ENCODE assay signal across 28 mouse cellular contexts in genomic region chr16:41929546-41929945, GRCm38 (mm10).
DNase-seq lines count a peak whose midpoint lies in the region; ATAC-seq and TF ChIP-seq lines count a peak whose summit lies in the region.
"Had no signal": no experiment of that assay in that cellular context is flagged by ENCODE, and none has a peak within 500 bp of the region (broad histone marks: within the 10 kb centered on the region; RNA-seq: fewer than 3 reads in every experiment).

No protein-coding gene starts in this region.

- H3K9me3 ChIP-seq in neural tube, embryonic 15.5 days (replicated peaks): no peaks in the 10 kb centered on the region
- H3K9me3 ChIP-seq: embryonic facial prominence, embryonic 10.5 days; embryonic facial prominence, embryonic 13.5 days; forebrain, embryonic 13.5 days; heart, embryonic 12.5 days; heart, embryonic 15.5 days had no signal

- H3K9ac ChIP-seq in neural tube, embryonic 15.5 days (replicated peaks): no peak overlapping the region
- H3K9ac ChIP-seq: embryonic facial prominence, embryonic 13.5 days; forebrain, embryonic 13.5 days; forebrain, postnatal 0 days; heart, embryonic 12.5 days; heart, embryonic 15.5 days; hindbrain, embryonic 14.5 days had no signal

- no peaks in the 10 kb centered on the region for H3K27me3 ChIP-seq in cerebellum, adult 2 months (ENCODE audit: control insufficient read depth, insufficient read depth, low read length)
- no peaks in the 10 kb centered on the region for H3K27me3 ChIP-seq in neural tube, embryonic 15.5 days (replicated peaks)
- H3K27me3 ChIP-seq: embryonic facial prominence, embryonic 13.5 days; forebrain, embryonic 13.5 days; heart, embryonic 12.5 days; heart, embryonic 15.5 days had no signal

- no peak overlapping the region for H3K4me3 ChIP-seq in cerebellum, adult 2 months (replicated peaks; ENCODE audit: insufficient read depth, low read depth, low read length)
- no peak overlapping the region for H3K4me3 ChIP-seq in neural tube, embryonic 15.5 days (replicated peaks)
- H3K4me3 ChIP-seq: embryonic facial prominence, embryonic 10.5 days; embryonic facial prominence, embryonic 13.5 days; erythroblast, embryonic 14.5 days; forebrain, embryonic 13.5 days; heart, embryonic 12.5 days; heart, embryonic 15.5 days had no signal

- no peak for TF ChIP-seq CTCF in cerebellum, adult 2 months (IDR thresholded peaks at IDR 0.05; ENCODE audit: borderline replicate concordance, insufficient read depth, low read depth, low read length)

- peak overlapping the region; percentile 86 for H3K27ac ChIP-seq in cerebellum, adult 2 months (ENCODE audit: insufficient read depth, low read length)
- H3K27ac ChIP-seq in neural tube, embryonic 15.5 days (replicated peaks): no peak overlapping the region
- H3K27ac ChIP-seq: embryonic facial prominence, embryonic 10.5 days; embryonic facial prominence, embryonic 13.5 days; forebrain, embryonic 13.5 days; heart, embryonic 15.5 days; hindbrain, embryonic 14.5 days; hindbrain, postnatal 0 days had no signal

- H3K36me3 ChIP-seq in neural tube, embryonic 15.5 days: no peaks in the 10 kb centered on the region
- H3K36me3 ChIP-seq: embryonic facial prominence, embryonic 10.5 days; embryonic facial prominence, embryonic 13.5 days; heart, embryonic 12.5 days; heart, embryonic 15.5 days had no signal

- DNase-seq in cerebellum, postnatal 4 days (ENCODE audit: low spot score in 2 of 2): no peak
- peak; percentile 45 for DNase-seq in cerebellum, adult 11 months
- DNase-seq in cerebellum, adult 2 months: peak; percentile 64 to 83
- peak; percentile 74 for DNase-seq in cerebellum, adult 9-11 months
- DNase-seq in layer of hippocampus, adult 11-12 months (ENCODE audit: low spot score): no peak
- no peak for DNase-seq in heart, postnatal 4 days
- DNase-seq: adrenal gland, adult 8-10 months; adrenal gland, postnatal 25 days; embryo, embryonic 11 days; forebrain, postnatal 0 days; gastrocnemius, postnatal 25 days; heart, adult 18-20 months; heart, postnatal 10 days; heart, postnatal 36 days; kidney, adult 18-20 months had no signal

- H3K4me2 ChIP-seq in neural tube, embryonic 15.5 days: no peak overlapping the region
- H3K4me2 ChIP-seq: embryonic facial prominence, embryonic 13.5 days; forebrain, embryonic 13.5 days; heart, embryonic 12.5 days; heart, embryonic 15.5 days; hindbrain, embryonic 14.5 days had no signal

- TF ChIP-seq POLR2A in cerebellum, adult 2 months (IDR thresholded peaks at IDR 0.05; ENCODE audit: borderline replicate concordance, insufficient read depth, low read length): no peak

- WGBS in cerebellum, adult 2 months: 20% methylated on average over 4 of the region's 4 CpGs
- 90% methylated on average over 4 of the region's 4 CpGs for WGBS in neural tube, embryonic 15.5 days

- peak; percentile 29; the same call in 1 of the 2 replicates for ATAC-seq in cerebellum, adult (ENCODE audit: insufficient number of reproducible peaks, low FRiP score, low TSS enrichment)
- ATAC-seq in neural tube, embryonic 15.5 days (ENCODE audit: low FRiP score): no peak
- ATAC-seq: activated CD4-positive, CD25-positive, alpha-beta regulatory T cell, adult 4 months; forebrain, embryonic 13.5 days; forebrain, postnatal 0 days; hindbrain, postnatal 0 days; inflammation-experienced regulatory T-cells, adult 6 months; intestine, embryonic 16.5 days had no signal

- peaks cover 8% of the 10 kb centered on the region; the same call in 1 of the 2 replicates for H3K4me1 ChIP-seq in cerebellum, adult 2 months (ENCODE audit: control insufficient read depth, insufficient read depth, low read length)
- H3K4me1 ChIP-seq in neural tube, embryonic 15.5 days: no peaks in the 10 kb centered on the region
- H3K4me1 ChIP-seq: embryonic facial prominence, embryonic 10.5 days; embryonic facial prominence, embryonic 13.5 days; forebrain, embryonic 13.5 days; heart, embryonic 12.5 days; heart, embryonic 15.5 days had no signal

Comparison
In these comparisons a context has a peak if more than half of its experiments do, and no peak if none do; other contexts are left out.
1. DNase-seq: peak in cerebellum, adult 11 months (single experiment), cerebellum, adult 2 months (2 of 2) and cerebellum, adult 9-11 months (single experiment); none in cerebellum, postnatal 4 days (0 of 2), layer of hippocampus, adult 11-12 months (single experiment) and heart, postnatal 4 days (single experiment).